Mouse (Mus musculus) ES-E14 (cell line): ENCODE measurements around the gene Tnni3.

Experiments used
- CHD2 ChIP-seq: IDR thresholded peaks from 2 replicates; pipeline ENCODE4 v1.6.1; 2014; ENCODE audit warnings: mild to moderate bottlenecking, low read depth, low read length, inconsistent platforms
- HCFC1 ChIP-seq: IDR thresholded peaks from 2 replicates; pipeline ENCODE4 v1.6.1; 2012; ENCODE audit warnings: low read length, inconsistent platforms, borderline replicate concordance; ENCODE audit not compliant: insufficient read depth
- ZC3H11A ChIP-seq: IDR thresholded peaks from 2 replicates; pipeline ENCODE4 v1.6.1; 2012; ENCODE audit warnings: low read depth, mild to moderate bottlenecking, inconsistent platforms, low read length, borderline replicate concordance
- ZNF384 ChIP-seq: IDR thresholded peaks from 2 replicates; pipeline ENCODE4 v1.6.1; 2012; ENCODE audit warnings: low read depth, low read length, inconsistent platforms

- no peak for TF ChIP-seq ZC3H11A
- no peak for TF ChIP-seq CHD2
- TF ChIP-seq HCFC1, result no peak
- TF ChIP-seq ZNF384, result no peak
These were observed 10.0 kb downstream of the Tnni3 start for GRCm38 (mm10) chr7:4513829-4514712.
